Mouse (Mus musculus) layer of hippocampus, adult 9-11 months (tissue): ENCODE results near the gene Alg12.
"Not testable (repeated sequence)": the region's sequence is repeated elsewhere in the genome, so short reads cannot be mapped to it uniquely, and the experiment has no call there.

ENCODE experiments used
- DNase-seq: peaks from one replicate; pipeline ENCODE4 v3.0.0; 2022

Alg12 gene

DNA sequence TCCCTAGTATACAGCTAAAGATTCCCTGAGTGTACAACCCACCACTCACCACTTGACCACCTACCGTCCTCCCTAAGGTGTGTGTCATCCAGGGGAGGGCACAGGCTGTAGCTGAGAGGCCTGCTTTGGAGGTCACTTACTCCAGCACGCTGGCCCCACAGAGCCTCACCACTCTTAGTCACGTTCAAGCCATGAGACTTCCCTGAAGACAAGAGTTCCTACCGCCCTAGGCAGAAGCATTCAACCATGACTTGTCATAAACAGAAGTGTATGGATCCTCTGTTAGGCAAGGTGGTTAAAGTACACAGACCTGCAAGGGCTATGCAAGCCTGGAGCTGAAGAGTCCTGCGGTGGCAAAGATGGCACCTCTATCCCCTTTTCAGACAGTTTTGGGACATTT is 11.6 kb upstream of the Alg12 start:
- DNase-seq: no peak

DNA sequence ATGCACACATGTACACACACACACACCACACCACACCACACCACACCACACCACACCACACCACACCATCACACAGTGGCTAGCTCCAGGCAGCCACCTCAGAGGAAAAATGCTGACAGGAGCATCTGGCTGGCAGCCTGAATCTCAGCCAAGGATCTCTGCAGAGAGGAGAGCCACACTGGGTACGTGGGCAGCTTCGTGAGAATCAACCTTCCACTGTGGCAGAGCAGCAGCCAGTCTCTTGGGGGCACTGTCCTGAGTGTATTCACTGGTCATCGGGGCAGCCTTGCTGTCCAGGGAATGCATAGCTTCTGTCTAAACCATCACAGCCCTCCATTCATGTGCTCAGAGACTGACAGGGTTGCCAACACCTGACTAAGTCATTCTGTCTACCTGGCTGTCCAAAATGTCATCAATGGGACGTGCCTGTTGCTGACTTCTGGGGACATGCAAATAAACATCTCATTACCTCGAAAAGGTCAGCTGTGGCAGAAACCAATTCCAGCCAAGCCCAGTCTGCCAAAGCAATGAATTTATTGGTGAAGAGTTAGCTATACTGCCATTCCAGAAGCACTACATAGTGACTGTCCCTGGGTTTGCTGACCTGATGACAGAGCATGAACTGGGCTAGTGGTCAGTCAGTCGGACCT is 10.8 kb upstream of the Alg12 start:
- no peak for DNase-seq

DNA sequence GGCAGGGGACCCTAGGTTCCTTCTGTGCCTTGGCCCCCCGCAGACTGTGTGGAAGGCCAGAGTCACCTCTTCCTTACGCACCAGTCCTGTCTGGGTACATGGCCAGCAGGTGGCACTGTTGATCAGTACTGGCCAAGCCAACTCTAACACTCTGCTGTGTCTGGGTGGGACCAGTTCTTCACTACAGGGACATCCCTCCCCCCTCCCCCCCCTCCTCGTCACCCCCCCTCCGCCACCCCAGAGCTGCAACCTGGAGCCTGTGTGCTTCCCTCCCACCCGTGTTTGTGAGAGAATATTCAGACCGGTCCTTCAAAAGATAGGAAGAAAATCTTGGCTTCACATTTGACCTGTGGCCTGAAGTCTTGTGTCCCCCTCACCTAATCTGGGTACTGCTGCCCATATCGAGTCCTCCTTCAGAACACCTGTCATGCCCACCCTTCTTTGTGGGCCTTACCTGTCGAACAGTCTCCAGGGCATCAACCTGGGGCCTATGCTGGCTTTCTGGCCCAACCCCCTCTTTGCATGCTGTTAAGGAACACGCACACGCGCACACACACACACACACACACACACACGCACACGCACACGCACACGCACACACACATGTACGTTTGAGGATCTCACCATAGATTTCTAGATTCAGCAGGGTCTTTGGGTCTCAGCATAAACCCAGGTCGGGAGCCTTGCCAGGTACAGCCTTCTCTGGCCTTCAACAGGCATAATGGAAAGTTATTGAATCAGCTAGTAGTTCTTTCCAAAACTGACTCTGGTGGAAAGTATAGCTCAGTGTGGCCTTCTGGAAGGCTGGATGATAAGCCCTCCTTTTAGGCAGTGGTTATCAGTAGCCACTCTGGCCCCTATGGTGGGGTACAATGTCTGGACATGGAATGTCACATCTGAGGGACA is 9.9 kb upstream of the Alg12 start:
- DNase-seq: peak; percentile 85

DNA sequence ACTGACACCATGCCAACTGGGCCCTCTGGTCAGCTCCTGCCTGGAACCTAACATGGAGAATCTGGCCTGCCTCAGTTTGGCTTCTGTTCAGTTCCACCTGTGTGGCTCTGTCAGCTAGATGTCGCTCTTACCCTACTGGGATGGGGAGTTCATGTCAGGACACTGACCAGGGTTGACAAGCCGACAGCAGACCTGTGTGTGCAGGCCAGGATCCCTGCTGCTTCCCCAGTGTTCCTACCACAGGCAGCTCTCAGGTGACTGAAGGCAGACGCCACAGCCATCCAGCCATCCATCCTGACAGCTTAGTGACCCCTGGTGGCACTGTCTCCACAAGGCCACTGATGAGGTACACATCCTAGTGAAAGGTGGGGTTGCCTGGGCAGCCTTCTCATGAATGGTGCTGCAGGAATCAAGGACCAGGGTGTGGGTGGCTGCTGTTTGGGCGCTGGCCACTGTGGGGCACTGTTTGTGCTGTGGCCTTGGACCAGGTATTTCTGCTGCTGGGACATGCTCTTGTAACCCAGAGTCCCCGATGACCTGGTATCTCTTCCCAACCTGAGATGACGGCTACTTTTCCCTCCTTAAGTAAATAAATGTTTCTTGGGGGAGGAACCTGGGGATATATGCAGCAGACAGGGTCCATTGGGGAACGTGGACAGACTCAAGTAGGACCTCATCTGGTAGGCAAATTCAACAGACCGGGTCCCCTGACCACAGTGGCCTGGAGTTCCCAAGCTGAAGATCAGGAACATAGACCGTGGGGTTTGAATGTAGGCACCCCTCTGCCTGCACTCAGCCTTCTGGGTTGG is 9.1 kb upstream of the Alg12 start:
- DNase-seq: no peak

DNA sequence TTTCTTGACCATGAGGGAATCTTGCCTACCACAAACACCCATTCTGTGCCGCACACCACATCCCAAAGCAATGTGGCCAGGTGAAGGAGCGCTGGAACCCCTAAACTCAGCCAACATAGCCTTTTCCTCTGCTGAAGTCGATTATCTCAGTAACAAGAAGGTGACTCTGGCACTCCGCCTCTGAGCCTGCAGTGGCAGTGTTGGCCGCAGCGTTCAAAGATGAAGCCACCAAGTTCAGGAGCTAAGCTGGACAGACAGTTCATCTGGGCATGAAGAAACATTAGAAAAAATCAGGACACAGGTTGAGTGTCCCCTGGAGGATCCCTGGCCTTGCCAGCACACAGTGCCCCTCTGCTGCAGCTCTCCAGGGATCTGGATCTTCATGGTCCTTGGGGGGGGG is 8.3 kb upstream of the Alg12 start:
- no peak for DNase-seq

DNA sequence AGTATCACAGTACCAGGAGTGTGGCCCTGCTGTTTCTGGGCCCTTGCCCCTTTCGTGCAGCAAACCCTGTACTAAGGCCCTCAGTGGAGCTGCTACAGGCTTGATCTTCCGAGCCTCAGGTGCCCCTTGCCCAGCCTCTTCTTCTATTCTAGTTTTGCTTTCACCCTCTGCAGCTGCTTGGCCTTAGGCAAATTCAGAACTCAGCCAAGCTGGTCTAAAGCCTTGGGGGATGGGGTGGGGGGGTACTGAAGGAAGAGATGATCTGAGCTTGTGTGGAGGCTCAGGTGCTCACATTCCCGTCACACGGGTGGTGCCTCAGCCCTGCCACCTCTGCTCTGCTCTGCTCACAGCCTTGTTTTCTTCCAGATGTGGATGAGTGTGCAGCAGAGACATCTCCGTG is 4.3 kb upstream of the Alg12 start:
- DNase-seq: no peak

DNA sequence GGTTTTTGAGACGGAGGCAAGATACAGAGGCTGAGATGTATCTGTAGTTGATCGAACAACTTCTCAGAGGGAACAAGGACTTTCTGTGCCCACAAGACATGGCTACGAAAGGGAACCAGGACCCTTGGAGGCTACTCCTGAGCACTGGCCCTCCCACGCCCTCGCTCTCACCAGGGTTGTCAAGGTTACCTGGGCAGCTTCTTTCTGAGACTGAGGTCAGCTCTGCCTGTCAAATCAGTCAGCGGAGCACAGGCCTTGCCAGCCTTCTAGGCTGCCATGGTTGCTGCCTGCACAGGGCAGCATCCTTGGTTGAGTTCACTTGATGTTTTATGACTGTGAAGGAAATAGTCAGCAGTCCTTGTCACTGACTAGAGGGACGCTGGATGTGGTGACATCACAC is 3.4 kb upstream of the Alg12 start:
- DNase-seq: no peak

DNA sequence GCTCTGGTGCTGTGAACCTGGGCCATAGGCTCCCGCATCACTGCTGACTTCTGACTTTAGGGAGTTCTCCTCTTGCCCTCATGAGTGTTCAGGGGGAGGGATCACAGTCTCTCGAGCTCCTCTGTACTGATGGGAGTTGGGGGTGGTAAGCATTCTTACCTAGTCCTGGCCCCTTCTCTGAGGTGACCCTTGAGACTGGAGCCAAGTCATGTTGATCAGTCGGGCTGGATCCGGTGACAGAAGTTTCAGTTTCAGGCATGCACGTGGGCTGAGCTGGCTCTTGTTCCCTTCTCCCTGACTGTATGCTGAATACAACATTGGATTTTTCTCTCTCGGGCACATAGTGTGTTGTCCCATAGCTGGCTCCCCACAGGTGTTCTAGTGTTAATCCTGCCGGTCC is 2.3 kb upstream of the Alg12 start:
- DNase-seq: no peak

DNA sequence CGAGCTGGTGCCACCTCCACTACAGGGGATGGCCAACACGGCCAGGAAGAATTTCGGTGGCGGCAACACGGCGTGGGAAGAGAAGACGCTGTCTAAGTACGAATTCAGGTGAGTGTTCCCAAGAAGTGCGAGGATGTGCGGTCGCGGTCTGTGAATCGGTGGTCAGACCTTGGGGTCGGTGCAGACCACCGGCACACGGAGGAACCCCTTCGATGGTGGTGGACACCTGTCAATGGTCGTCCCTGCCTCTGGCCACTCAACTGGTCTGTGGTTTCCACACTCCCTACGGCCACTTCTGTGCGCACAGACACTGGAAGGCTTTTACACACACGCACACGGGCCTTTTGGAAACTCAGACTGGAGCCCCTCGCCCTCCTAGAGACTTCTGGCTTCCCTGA is 787 bp upstream of the Alg12 start:
- no peak for DNase-seq

DNA sequence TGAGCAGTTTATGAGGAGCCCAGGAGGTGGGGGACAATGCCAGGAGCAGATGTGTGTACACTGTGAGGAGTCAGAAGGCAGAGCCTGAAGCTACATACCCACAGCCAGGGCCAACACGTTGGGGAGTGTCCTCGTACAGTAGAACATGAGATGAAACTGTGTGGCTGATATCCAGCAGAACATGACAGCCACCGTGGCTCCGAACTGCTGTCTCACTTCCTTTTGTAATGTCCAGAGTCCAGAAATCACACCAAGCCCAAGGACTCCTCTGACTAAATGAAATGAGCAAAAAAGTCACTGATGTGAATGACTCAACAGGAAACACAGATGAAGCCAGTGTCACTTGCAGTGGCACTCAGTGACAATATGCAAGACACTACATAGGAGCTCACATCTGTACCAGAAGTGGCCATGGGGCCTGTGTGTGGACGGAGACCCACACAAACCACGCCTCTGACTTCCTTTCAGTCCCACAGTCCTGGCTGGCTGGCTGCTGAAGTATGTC is 3.9 kb downstream of the Alg12 start:
- no peak for DNase-seq

DNA sequence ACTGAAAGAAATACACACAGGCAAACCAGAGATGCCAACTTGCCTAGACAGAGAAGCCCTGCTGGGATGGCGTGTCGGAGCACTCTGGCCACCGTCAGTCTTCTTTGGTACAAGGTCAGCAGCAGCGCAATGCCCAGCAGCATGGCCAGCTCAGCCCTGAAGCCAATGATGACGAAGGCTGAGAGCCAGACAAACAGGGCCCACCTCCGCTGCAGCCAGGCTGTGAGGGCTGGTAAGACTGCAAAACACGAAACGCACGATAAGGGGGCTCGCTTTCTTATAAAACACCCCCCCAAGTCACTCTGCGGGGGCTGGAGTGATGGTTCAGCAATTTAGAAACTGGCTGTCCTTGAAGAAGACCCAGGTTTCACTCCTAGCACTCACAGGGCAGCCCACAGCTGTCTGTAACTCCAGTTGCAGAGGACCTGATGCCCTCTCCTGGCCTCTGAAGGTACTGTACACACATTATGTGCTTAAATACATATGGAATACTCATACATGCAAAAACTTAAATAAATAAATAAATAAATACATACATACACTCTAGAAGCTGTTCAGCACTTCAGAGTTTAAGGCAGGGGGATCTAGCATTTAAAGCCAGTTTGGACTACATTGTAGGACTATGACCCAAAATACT is 4.6 kb downstream of the Alg12 start:
- DNase-seq: no peak

DNA sequence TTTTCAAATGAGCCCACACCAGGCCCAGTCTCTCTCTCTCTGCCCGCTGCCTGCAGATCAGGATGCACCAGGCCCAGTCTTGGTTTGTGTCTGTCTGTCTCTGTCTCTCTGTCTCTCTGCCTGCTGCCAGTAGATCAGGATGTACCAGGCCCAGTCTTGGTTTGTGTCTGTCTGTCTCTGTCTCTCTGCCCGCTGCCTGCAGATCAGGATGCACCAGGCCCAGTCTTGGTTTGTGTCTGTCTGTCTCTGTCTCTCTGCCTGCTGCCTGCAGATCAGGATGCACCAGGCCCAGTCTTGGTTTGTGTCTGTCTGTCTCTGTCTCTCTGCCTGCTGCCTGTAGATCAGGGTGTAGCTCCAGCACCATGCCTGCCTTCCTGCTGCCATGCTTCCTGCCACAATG is 5.2 kb downstream of the Alg12 start:
- DNase-seq: not testable (repeated sequence)

DNA sequence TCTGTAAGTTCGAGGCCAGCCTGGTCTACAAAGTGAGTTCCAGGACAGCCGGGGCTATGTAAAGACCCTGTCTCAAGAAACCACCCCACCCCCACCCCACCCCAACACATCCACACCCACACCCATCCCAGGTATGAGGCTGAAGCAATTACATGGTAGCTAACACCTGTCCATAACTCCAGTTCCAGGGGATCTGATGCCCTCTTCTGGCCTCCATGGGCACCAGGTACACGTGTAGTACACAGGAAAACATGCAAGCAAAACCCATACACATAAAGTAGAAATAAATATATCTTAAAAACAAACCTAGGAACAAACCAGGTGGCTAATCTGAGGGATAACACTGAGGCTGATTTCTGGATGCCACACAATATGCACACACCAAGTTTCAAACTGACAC is 5.9 kb downstream of the Alg12 start:
- no peak for DNase-seq

DNA sequence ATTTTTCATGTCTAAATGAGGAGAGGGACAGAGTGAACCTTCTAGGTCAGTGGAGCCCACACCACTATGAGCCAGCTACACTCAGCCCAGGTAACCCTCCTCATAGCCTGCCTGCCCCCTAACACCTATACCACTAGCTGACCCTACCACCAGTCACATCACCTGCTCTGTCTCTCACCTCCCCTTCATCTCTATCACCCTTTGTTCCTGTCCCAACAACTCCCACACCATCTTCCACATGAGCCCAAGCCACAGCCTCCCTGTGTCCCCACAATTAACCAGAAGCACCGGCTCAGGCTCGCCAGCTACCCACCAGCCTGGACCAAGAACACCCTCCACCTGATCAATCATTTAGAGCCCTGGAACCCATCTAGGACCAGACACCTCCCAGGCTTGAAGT is 8.7 kb downstream of the Alg12 start:
- no peak for DNase-seq

DNA sequence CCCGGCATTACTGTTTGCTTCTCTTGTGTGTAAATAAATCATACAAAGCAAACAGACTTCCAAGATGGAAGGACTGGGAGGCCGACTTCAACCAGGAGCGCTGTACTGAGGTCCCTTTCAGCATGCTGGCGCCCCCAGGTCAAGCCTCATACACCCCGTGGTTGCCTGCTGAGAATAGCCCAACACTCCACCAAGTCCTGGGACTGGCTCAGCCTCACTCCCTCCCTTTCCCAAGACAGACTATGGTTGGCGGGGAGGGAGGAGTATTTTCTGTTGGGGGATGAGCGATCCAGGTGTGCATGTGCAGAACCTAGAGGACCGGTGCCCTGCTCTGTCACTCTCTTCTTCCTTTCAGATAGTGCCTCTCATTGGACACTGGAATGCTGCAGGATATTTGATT is 11.0 kb downstream of the Alg12 start:
- DNase-seq: no peak

DNA sequence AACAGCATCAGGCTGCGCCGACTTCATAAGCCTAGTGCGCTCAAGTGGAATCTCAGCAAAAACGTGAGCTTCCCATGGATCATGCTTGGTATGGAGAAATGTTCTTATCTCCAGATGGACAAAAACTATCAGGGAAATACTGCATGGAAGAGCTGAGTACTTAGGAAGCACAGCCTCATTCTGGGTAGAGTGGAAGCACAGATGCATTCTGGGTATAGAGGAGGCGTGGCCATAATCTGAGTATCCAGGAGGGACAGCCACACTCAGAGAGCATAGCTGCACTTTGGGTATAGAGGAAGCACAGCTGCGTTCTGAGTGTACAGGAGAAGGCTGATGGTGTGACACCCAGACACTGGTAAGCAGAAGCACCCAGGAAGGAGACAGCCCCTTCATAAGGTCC is 16.8 kb downstream of the Alg12 start:
- DNase-seq: no peak

DNA sequence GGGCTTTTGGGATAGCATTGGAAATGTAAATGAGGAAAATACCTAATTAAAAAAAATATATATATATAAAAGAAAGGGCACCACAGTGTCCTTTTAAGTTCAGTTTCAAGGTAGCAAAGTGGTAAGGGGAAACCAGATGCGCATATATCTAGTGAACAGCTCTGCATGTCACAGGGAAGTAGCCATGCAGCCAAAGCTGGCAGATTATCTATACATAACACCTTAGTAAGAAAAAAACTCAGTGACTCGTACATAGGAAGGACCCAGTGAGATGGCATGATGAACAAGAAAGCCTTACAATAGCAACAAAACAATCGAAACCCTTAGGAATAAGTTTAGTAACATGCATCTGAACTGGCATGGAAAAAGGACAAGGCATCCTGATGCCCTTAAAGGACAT is 17.2 kb downstream of the Alg12 start:
- no peak for DNase-seq

DNA sequence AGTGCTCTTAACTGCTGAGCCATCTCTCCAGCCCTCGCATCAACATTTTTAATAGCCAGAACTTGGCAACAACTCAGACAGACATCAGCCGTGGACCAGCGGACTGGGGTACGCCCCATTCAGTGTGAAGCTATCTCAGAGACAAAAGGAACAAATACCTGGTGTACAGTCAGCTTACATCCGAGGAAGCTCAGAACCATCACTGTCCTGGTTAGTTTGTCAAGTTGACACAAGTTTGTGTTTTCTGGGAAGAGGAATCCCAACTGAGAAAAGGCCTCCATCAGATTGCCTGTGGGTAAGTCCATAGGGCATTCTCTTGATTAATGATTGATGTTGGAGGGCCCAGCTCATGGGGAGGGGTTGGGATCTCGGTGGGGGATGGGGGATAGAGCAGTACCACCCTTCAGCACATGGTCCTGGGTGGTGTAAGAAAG is 18.2 kb downstream of the Alg12 start:
- no peak for DNase-seq

DNA sequence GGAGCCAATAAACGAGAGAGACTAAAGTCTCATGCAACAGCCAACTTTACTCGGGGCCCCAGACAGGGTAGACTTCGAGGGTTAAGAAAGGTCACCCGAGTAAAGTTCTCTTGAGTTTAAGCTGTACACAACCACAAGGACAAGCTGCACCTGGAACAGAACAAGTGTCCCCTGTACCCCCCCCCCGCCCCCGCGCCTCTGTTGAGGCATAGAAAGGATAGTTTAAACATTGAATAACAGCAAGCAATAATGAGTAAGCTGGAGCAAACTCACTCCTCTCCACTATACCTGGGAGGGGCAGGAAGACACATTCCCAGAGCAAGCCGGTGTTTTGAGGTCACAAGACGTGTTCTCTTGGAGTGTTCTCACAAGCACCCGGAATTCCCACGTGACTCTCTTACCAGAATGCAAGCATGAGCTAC is 19.2 kb downstream of the Alg12 start:
- no peak for DNase-seq

DNA sequence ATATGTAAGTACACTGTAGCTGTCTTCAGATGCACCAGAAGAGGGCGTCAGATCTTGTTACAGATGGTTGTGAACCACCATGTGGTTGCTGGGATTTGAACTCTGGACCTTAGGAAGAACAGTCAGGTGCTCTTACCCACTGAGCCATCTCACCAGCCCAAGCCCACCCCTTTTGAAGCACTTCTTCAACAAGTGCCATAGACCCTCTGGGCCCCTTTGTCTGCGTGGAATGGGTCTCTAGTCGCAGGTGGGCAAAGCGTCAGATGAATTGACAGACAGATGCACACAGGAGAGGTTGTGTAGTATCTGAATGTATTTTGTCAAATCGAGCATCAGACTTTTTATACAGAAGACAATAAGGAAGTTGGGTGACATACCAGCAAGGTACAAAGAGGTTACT is 24.4 kb downstream of the Alg12 start:
- not testable (repeated sequence) for DNase-seq

DNA sequence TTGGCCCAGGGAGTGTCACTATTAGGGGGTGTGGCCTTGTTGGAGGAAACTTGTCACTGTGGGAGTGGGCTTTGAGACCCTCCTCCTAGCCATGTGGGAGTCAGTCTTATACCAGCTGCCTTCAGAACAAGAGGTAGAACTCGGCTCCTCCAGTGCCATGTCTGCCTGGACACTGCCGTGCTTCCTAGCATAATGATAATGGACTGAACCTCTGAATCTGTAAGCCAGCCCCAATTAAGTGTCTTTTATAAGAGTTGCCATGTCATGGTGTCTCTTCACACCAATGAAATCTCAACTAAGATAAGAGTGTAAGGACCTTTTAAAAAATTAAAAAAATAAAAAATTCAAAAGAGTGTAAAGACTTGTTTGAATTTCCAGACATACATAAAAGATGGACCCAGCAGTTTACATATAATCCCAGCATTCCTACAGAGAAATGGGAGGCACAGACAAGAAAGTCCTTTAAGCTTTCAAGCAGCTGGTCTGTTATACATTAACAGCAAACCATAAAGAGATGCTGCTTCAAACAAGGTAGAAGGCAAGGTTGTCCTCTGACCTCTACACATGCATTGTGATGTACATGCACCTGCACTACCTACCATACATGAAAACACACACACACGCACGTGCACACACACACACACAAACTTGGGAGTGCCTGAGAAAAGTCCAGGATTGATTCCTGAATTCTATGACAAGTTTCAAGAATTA is 26.8 kb downstream of the Alg12 start:
- DNase-seq: no peak

DNA sequence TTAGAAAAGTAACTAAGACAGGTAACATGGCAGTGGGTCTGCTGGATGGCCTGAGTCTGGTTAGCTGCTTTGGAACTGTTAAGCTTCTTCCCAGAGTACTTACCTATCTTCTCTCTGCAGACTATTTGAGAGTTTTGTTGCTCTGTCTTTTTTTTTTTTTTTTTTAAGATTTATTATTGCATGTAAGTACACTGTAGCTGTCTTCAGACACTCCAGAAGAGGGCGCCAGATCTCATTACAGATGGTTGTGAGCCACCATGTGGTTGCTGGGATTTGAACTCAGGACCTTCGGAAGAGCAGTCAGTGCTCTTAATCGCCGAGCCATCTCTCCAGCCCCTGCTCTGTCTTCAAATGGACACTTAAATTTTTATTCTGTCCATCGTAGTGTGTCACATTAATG is 44.5 kb downstream of the Alg12 start:
- DNase-seq: not testable (repeated sequence)
